Mouse (Mus musculus): ENCODE measurements around the gene Foxj1. TPM values are rescaled to one million over a fixed set of nuclear protein-coding genes. Genes with fewer than 3 reads are reported as not detected.
A peak's percentile ranks its signal among the peaks of the same experiment; 100 is the strongest.

Gene Foxj1
- total and polyA plus RNA-seq, 3 experiments: 0.26 to 3.0 (median 2.6) TPM

DNA sequence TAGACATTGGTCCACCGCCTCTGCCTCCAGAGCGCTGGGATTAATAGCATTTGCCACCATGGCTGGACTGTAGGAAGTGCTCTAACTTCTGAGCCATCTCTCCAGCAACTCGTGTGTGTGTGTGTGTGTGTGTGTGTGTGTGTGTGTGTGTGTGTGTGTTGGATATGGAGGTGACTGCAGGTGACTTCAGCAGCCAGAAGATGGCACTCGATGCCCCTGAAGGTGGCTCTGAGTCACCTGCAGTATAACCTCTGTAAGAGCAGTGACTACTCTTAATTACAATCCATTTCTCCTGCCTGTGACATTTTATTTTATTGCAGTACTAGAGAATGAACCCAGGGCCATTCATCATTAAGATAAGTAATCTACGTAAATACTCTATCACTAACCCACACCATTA is 16.1 kb upstream of the Foxj1 start:
- H3K36me3 ChIP-seq (replicated peaks in 1 of 2; ENCODE audit: control insufficient read depth in 1 of 2, insufficient read depth in 1 of 2, low read length in 1 of 2): peaks cover 55 to 63% of the 10 kb centered on the region in 2 experiments
- in situ Hi-C loops (cut with MboI; ENCODE audit: low pct_ligation_motif_present, low pct_unique_long_range_greater_than_20kb, low sequenced_read_pairs): no loop called here
- H3K9ac ChIP-seq (ENCODE audit: insufficient read depth, low read depth): no peak overlapping the region
- no peak overlapping the region for H3K4me2 ChIP-seq (ENCODE audit: insufficient read depth, low read depth, poor library complexity, severe bottlenecking)
- no peaks in the 10 kb centered on the region for H3K79me2 ChIP-seq (replicated peaks; ENCODE audit: control insufficient read depth, extremely low read depth, insufficient read depth, poor library complexity, severe bottlenecking)
- DNase-seq (ENCODE audit: extremely low read depth): no peak
- no peak overlapping the region for H3K4me3 ChIP-seq (replicated peaks in 1 of 3; ENCODE audit: low read depth in 2 of 3, low read length in 2 of 3, poor library complexity in 1 of 3)
- peaks cover 6 to 25% of the 10 kb centered on the region in 2 experiments for H3K4me1 ChIP-seq (ENCODE audit: control insufficient read depth in 1 of 2, insufficient read depth in 2 of 2)
- TF ChIP-seq SMC3 (IDR thresholded peaks at IDR 0.05; ENCODE audit: low read depth, low read length): peak; percentile 62
- peak in 1 of 2 experiments; percentile 48; a peak in 2 of 4 replicates for TF ChIP-seq CTCF (conservative IDR thresholded peaks at IDR 0.05 in 1 of 2, IDR thresholded peaks at IDR 0.05 in 1 of 2; ENCODE audit: low read depth in 2 of 2, low read length in 2 of 2)
- peak; percentile 48 for TF ChIP-seq RAD21 (IDR thresholded peaks at IDR 0.05; ENCODE audit: low read depth, low read length)
- TF ChIP-seq MAFK (IDR thresholded peaks at IDR 0.05; ENCODE audit: insufficient replicate concordance, low read length): no peak
- peaks cover 5% of the 10 kb centered on the region for H3K9me3 ChIP-seq (replicated peaks; ENCODE audit: low read length)
- no peak overlapping the region for H3K27ac ChIP-seq (ENCODE audit: insufficient read depth, low read depth)
- H3K27me3 ChIP-seq (replicated peaks): no peaks in the 10 kb centered on the region
- dilution Hi-C loops (cut with MboI; ENCODE audit: extremely low pct_ligation_motif_present, extremely low pct_unique_long_range_greater_than_20kb, low sequenced_read_pairs): no loop called here

DNA sequence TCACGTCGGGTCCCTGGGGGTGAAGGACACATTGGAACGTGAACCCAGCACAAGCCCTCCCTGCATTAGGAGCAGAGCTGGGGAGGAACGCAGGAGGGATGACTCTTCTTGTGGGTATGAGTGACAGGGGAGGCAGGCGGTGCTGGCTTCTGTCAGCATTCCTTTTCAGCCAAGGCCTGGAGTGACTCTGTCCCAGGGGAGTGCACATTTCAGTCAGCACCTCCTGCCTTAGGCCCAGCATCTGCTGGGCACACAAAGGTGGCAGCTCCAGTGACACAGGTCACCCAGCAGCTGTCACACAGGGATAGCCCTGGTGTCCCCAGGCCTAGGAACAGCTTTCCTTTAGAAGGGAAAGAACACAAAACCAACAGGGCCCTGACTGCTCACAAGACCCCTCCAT is 12.8 kb upstream of the Foxj1 start:
- Histone ChIP-seq H3K4me2 (ENCODE audit: insufficient read depth, low read depth, poor library complexity, severe bottlenecking) (no peak overlapping the region), H3K4me3 (replicated peaks in 1 of 3; ENCODE audit: low read depth in 2 of 3, low read length in 2 of 3, poor library complexity in 1 of 3) (no peak overlapping the region), H3K27ac (ENCODE audit: insufficient read depth, low read depth) (no peak overlapping the region), H3K36me3 (replicated peaks in 1 of 2; ENCODE audit: control insufficient read depth in 1 of 2, insufficient read depth in 1 of 2, low read length in 1 of 2) (peaks cover 53 to 62% of the 10 kb centered on the region in 2 experiments), H3K27me3 (replicated peaks) (no peaks in the 10 kb centered on the region), H3K9me3 (replicated peaks; ENCODE audit: low read length) (no peaks in the 10 kb centered on the region), H3K79me2 (replicated peaks; ENCODE audit: control insufficient read depth, extremely low read depth, insufficient read depth, poor library complexity, severe bottlenecking) (no peaks in the 10 kb centered on the region), H3K9ac (ENCODE audit: insufficient read depth, low read depth) (no peak overlapping the region), H3K4me1 (ENCODE audit: control insufficient read depth in 1 of 2, insufficient read depth in 2 of 2) (peaks cover 6 to 21% of the 10 kb centered on the region in 2 experiments)
- TF ChIP-seq JUN (IDR thresholded peaks at IDR 0.05; ENCODE audit: insufficient read depth, low read depth, low read length) (no peak), POLR2A (IDR thresholded peaks at IDR 0.05; ENCODE audit: low read depth, low read length) (no peak), ZC3H11A (IDR thresholded peaks at IDR 0.05; ENCODE audit: low read depth, low read length) (no peak), RAD21 (IDR thresholded peaks at IDR 0.05; ENCODE audit: low read depth, low read length) (no peak)
- in situ Hi-C loops (cut with MboI; ENCODE audit: low pct_ligation_motif_present, low pct_unique_long_range_greater_than_20kb, low sequenced_read_pairs): no loop called here
- DNase-seq (ENCODE audit: extremely low read depth): no peak
- dilution Hi-C loops (cut with MboI; ENCODE audit: extremely low pct_ligation_motif_present, extremely low pct_unique_long_range_greater_than_20kb, low sequenced_read_pairs): no loop called here

DNA sequence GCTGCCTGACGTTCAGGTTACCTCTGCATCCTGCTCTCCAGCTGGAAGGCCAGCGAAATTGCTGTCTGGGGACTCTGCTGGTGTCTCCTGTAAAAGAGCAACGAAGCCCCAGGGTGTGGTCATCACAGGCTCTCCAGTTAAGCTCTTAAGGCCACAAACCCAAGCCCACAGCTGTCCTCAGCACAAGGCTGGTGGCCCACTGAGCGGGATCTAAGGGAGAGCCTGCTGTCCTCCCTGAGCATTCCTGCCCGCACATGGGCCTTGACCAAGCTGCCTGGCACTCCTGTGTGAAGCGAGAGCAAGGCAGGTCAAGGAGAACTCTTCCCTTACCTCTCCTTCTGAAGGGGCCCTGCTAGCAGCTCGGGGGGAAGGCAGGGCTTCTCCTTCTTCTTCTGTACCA is 11.8 kb upstream of the Foxj1 start:
- DNase-seq (ENCODE audit: extremely low read depth): no peak
- dilution Hi-C loops (cut with MboI; ENCODE audit: extremely low pct_ligation_motif_present, extremely low pct_unique_long_range_greater_than_20kb, low sequenced_read_pairs): no loop called here
- Histone ChIP-seq H3K4me3 (replicated peaks in 1 of 3; ENCODE audit: low read depth in 2 of 3, low read length in 2 of 3, poor library complexity in 1 of 3) (no peak overlapping the region), H3K27me3 (replicated peaks) (no peaks in the 10 kb centered on the region), H3K9me3 (replicated peaks; ENCODE audit: low read length) (no peaks in the 10 kb centered on the region), H3K36me3 (replicated peaks in 1 of 2; ENCODE audit: control insufficient read depth in 1 of 2, insufficient read depth in 1 of 2, low read length in 1 of 2) (peaks cover 62 to 70% of the 10 kb centered on the region in 2 experiments), H3K27ac (ENCODE audit: insufficient read depth, low read depth) (no peak overlapping the region), H3K9ac (ENCODE audit: insufficient read depth, low read depth) (no peak overlapping the region), H3K79me2 (replicated peaks; ENCODE audit: control insufficient read depth, extremely low read depth, insufficient read depth, poor library complexity, severe bottlenecking) (no peaks in the 10 kb centered on the region), H3K4me2 (ENCODE audit: insufficient read depth, low read depth, poor library complexity, severe bottlenecking) (no peak overlapping the region), H3K4me1 (ENCODE audit: control insufficient read depth in 1 of 2, insufficient read depth in 2 of 2) (peaks cover 8 to 25% of the 10 kb centered on the region in 2 experiments)
- no peak for TF ChIP-seq ZKSCAN1 (IDR thresholded peaks at IDR 0.05; ENCODE audit: borderline replicate concordance, low read depth, low read length)
- TF ChIP-seq POLR2A (IDR thresholded peaks at IDR 0.05; ENCODE audit: low read depth, low read length): no peak
- TF ChIP-seq NRF1 (IDR thresholded peaks at IDR 0.05; ENCODE audit: low read depth, low read length): no peak
- TF ChIP-seq ZC3H11A (IDR thresholded peaks at IDR 0.05; ENCODE audit: low read depth, low read length): no peak
- no peak for TF ChIP-seq E2F4 (IDR thresholded peaks at IDR 0.05; ENCODE audit: insufficient replicate concordance, low read depth, low read length)
- TF ChIP-seq EP300 (IDR thresholded peaks at IDR 0.05; ENCODE audit: low read length): no peak
- TF ChIP-seq BHLHE40 (IDR thresholded peaks at IDR 0.05; ENCODE audit: low read depth, low read length): no peak
- TF ChIP-seq SMC3 (IDR thresholded peaks at IDR 0.05; ENCODE audit: low read depth, low read length): no peak
- no peak for TF ChIP-seq RCOR1 (conservative IDR thresholded peaks at IDR 0.05; ENCODE audit: low read depth, low read length)
- TF ChIP-seq ETS1 (conservative IDR thresholded peaks at IDR 0.05; ENCODE audit: low read depth, low read length): no peak
- no peak for TF ChIP-seq CHD1 (IDR thresholded peaks at IDR 0.05; ENCODE audit: low read depth, low read length)
- TF ChIP-seq GABPA (IDR thresholded peaks at IDR 0.05; ENCODE audit: insufficient replicate concordance, low read depth, low read length): no peak
- no peak for TF ChIP-seq JUND (conservative IDR thresholded peaks at IDR 0.05; ENCODE audit: low read depth, low read length)
- no peak for TF ChIP-seq CTCF (conservative IDR thresholded peaks at IDR 0.05 in 1 of 2, IDR thresholded peaks at IDR 0.05 in 1 of 2; ENCODE audit: low read depth in 2 of 2, low read length in 2 of 2)
- no peak for TF ChIP-seq MYC (IDR thresholded peaks at IDR 0.05; ENCODE audit: low read depth, low read length)
- TF ChIP-seq CHD2 (IDR thresholded peaks at IDR 0.05; ENCODE audit: low read length): no peak
- no peak for TF ChIP-seq JUN (IDR thresholded peaks at IDR 0.05; ENCODE audit: insufficient read depth, low read depth, low read length)
- TF ChIP-seq UBTF (IDR thresholded peaks at IDR 0.05; ENCODE audit: low read depth, low read length): no peak
- TF ChIP-seq TCF12 (IDR thresholded peaks at IDR 0.05; ENCODE audit: low read depth, low read length): no peak
- in situ Hi-C loops (cut with MboI; ENCODE audit: low pct_ligation_motif_present, low pct_unique_long_range_greater_than_20kb, low sequenced_read_pairs): no loop called here

All from CH12.LX (cell line).